Mouse (Mus musculus) kidney, adult 2 months (tissue): Measurements from ENCODE around the gene Tmem116.

Source experiments
- CTCF ChIP-seq: fragments of 200-500 bp; conservative IDR thresholded peaks from 2 replicates; pipeline ENCODE4 v1.5.1; 2011; ENCODE audit warnings: low read depth, mild to moderate bottlenecking, control low read depth, low read length, moderate library complexity, mixed read lengths; ENCODE audit not compliant: insufficient read depth, insufficient read length
- POLR2A ChIP-seq: fragments of 200-500 bp; IDR thresholded peaks from one replicate; pipeline ENCODE4 v1.6.1; 2011; ENCODE audit warnings: low read depth, low read length, control low read depth

DNA sequence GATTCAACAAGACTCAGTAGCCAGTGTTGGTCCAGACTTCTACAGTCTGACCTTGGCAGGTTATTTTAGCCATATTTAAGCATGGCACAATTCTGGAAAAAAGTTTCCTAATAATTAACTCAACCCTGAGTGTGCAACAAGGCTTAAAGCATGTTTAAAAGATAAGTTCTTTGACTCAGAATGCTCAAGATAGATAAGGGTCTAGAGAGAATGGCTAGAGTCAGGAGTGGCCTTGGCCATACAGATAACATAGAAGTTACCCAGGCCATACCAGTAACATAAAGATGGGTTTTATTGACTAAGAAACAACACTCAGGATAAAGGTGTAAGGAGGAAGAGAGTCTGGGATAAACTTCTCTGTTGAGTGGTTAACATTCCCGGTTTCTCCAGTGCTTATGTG is 24.3 kb downstream of the Tmem116 start:
- no peak for TF ChIP-seq CTCF
- no peak for TF ChIP-seq POLR2A
